In the genomic region with DNA sequence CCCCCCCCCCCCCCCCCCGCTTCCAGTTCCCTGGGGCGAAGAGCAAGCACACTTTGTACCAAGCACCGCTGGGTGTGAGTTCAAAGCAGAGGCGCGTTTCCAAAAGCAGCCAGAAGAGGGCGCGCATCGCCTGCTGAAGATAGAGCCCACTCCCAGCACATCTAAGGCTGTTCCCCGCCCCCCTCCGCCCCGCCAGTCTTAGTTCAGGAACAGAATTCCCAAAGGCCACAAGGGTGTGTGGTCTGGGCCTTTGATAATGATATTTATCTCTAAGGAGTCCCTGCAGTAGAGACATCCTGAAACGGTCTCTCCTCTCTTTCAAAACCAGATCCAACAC, we compare ENCODE assay signal across 8 mouse cellular contexts. TPM values are rescaled to one million over a fixed set of nuclear protein-coding genes. Genes with fewer than 3 reads are reported as not detected.
A peak's percentile ranks its signal among the peaks of the same experiment; 100 is the strongest.
DNase-seq lines count a peak whose midpoint lies in the region; ATAC-seq lines count a peak whose summit lies in the region.

No protein-coding gene starts in this region.

- peaks cover 2% of the 10 kb centered on the region; the same call in 1 of the 2 replicates for H3K36me3 ChIP-seq in embryonic facial prominence, embryonic 10.5 days (replicated peaks)
- no peaks in the 10 kb centered on the region for H3K36me3 ChIP-seq in midbrain, embryonic 12.5 days

- peak overlapping the region; percentile 4; the same call in 1 of the 2 replicates for H3K9ac ChIP-seq in midbrain, embryonic 12.5 days (replicated peaks)

- H3K27ac ChIP-seq in embryonic facial prominence, embryonic 10.5 days (replicated peaks): peak overlapping the region; percentile 45; the same call in 1 of the 2 replicates
- H3K27ac ChIP-seq in midbrain, embryonic 12.5 days (replicated peaks): no peak overlapping the region

- H3K27me3 ChIP-seq in embryonic facial prominence, embryonic 10.5 days (replicated peaks; ENCODE audit: low read depth, poor library complexity, severe bottlenecking): peaks cover 21% of the 10 kb centered on the region
- peaks cover 27% of the 10 kb centered on the region for H3K27me3 ChIP-seq in midbrain, embryonic 12.5 days

- H3K4me2 ChIP-seq in midbrain, embryonic 12.5 days (replicated peaks): peak overlapping the region; percentile 59

- H3K4me3 ChIP-seq in embryonic facial prominence, embryonic 10.5 days: peak overlapping the region; percentile 51
- peak overlapping the region; percentile 39 for H3K4me3 ChIP-seq in midbrain, embryonic 12.5 days

- under 1% methylated on average over 11 of the region's 12 CpGs for WGBS in embryonic facial prominence, embryonic 10.5 days
- WGBS in midbrain, embryonic 12.5 days: under 1% methylated on average over 12 of the region's 12 CpGs

- peak; percentile 92 for DNase-seq in adrenal gland, postnatal 25 days
- DNase-seq in embryonic facial prominence, embryonic 10.5 days (ENCODE audit: low spot score): peak; percentile 93
- peak; percentile 99 for DNase-seq in heart, adult 11 months
- DNase-seq in kidney, adult 11 months: peak; percentile 89
- peak; percentile 81 to 88 for DNase-seq in left cerebral cortex, postnatal 36 days (ENCODE audit: low spot score in 2 of 2)
- DNase-seq in spleen, postnatal 36 days (ENCODE audit: low spot score in 2 of 2): peak; percentile 3 to 8

- H3K9me3 ChIP-seq in embryonic facial prominence, embryonic 10.5 days: no peaks in the 10 kb centered on the region
- H3K9me3 ChIP-seq in midbrain, embryonic 12.5 days: no peaks in the 10 kb centered on the region

- intact Hi-C loops in left cerebral cortex, postnatal 36 days (cut with DNase I): loop anchor here (2.0 to 5.0 kb wide), 4 partner anchors 155 to 940 kb away; a partner anchor contains a TSS

- H3K4me1 ChIP-seq in embryonic facial prominence, embryonic 10.5 days: peaks cover 17% of the 10 kb centered on the region
- peaks cover 6% of the 10 kb centered on the region; the same call in 1 of the 2 replicates for H3K4me1 ChIP-seq in midbrain, embryonic 12.5 days

- ATAC-seq in midbrain, embryonic 12.5 days (ENCODE audit: low FRiP score, low read depth): peak; percentile 86
- ATAC-seq in monocyte, adult 5-6 weeks (replicated peaks; ENCODE audit: insufficient number of reproducible peaks, low FRiP score, low TSS enrichment, poor library complexity, severe bottlenecking): no peak

RNA-seq across cellular contexts. Expression of a gene that starts 28.9 kb away (rescaled TPM):
- 3.0 and 4.6 TPM in 2 replicates for total RNA-seq in adrenal gland, postnatal 25 days (2021)
- 1.5 TPM in 2 replicates for polyA plus RNA-seq in embryonic facial prominence, embryonic 10.5 days (2016; fragmentation: Nextera tagmentation; extraction: Ambion mirVana)
- total RNA-seq in left cerebral cortex, postnatal 36 days (2021): not detected
- 0.21 and 0.29 TPM in 2 replicates for polyA plus RNA-seq in midbrain, embryonic 12.5 days (2016; fragmentation: Nextera tagmentation; extraction: Ambion mirVana)
- not detected in 3 replicates for total RNA-seq in monocyte, adult 5-6 weeks (2017)

Comparison
In these comparisons a context has a peak if more than half of its experiments do, and no peak if none do; other contexts are left out.
1. DNase-seq: peak in every context shown above with its lines; median percentile 99 in heart, adult 11 months; 93 in embryonic facial prominence, embryonic 10.5 days; 92 in adrenal gland, postnatal 25 days; 89 in kidney, adult 11 months; 84 in left cerebral cortex, postnatal 36 days; 6 in spleen, postnatal 36 days.